Mouse (Mus musculus) midbrain, embryonic 10.5 days (tissue): Measurements from ENCODE around the gene Psmb8. TPM values are rescaled to one million over a fixed set of nuclear protein-coding genes. Genes with fewer than 3 reads are reported as not detected.
"Not testable (repeated sequence)": the region's sequence is repeated elsewhere in the genome, so short reads cannot be mapped to it uniquely, and the experiment has no call there.

Experiments
- DNase-seq: peaks from one replicate; pipeline ENCODE4 v3.0.0-alpha.2; 2017; ENCODE audit warnings: low spot score
- H3K27ac ChIP-seq: fragments of 300-500 bp; sonication (generic); replicated peaks from 2 replicates; pipeline ENCODE4 v1.5.1; 2016; ENCODE audit warnings: mild to moderate bottlenecking
- H3K27me3 ChIP-seq: fragments of 300-500 bp; sonication (generic); 2 replicates; pipeline ENCODE4 v1.6.1; 2016; ENCODE audit warnings: low read depth, mild to moderate bottlenecking; ENCODE audit not compliant: poor library complexity, severe bottlenecking
- H3K36me3 ChIP-seq: fragments of 300-500 bp; sonication (generic); 2 replicates; pipeline ENCODE4 v1.6.1; 2016; ENCODE audit warnings: mild to moderate bottlenecking, moderate library complexity
- H3K4me1 ChIP-seq: fragments of 300-500 bp; sonication (generic); 2 replicates; pipeline ENCODE4 v1.6.1; 2016
- H3K4me3 ChIP-seq: fragments of 300-500 bp; sonication (generic); 2 replicates; pipeline ENCODE4 v1.5.1; 2016; ENCODE audit warnings: mild to moderate bottlenecking, moderate library complexity
- H3K9me3 ChIP-seq: fragments of 300-500 bp; sonication (generic); replicated peaks from 2 replicates; pipeline ENCODE4 v1.6.1; 2016; ENCODE audit warnings: mild to moderate bottlenecking
- WGBS: fragments of 180-500 bp; shearing (Covaris S2); methylation state at CpG from one replicate; pipeline ENCODE4 v1.1.7; 2016; 5-methylcytosine and 5-hydroxymethylcytosine counted together
- polyA plus RNA-seq: library from polyadenylated mRNA; unstranded; fragments of >200 nt; fragmentation: Nextera tagmentation; extraction: Ambion mirVana; gene quantifications from 2 replicates; pipeline ENCODE4 v1.2.1, GENCODE M21; 2016

The Psmb8 gene
- polyA plus RNA-seq, 1 experiment from 2014 or later, result 1.4 TPM

DNA sequence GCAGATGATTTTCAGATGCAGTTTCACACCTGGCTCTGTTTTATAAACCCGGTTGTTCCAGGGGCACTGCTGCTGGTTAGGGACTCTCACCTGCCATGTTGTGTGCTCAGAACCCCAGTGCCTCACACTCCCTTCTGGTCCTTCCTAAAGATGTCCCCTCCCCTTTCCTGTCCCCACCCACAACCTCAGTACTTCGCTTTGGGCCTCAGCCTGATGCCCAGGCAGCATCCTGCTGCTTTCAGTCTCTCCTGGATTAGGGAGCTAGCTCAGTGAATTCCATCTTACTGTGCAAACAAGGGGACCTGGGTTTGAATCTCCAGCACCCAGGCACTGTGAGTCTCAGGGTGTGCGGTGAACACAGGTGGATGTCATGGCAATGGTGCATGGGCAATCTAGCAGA lies 9.9 kb downstream of the Psmb8 start:
- WGBS, result 65% methylated on average over 3 of the region's 3 CpGs
- Histone ChIP-seq H3K27me3 (peaks cover 89% of the 10 kb centered on the region), H3K4me1 (peaks cover 18% of the 10 kb centered on the region), H3K27ac (no peak overlapping the region), H3K36me3 (no peaks in the 10 kb centered on the region), H3K9me3 (peaks cover 5% of the 10 kb centered on the region; the same call in 1 of the 2 replicates), H3K4me3 (no peak overlapping the region)
- no peak for DNase-seq

DNA sequence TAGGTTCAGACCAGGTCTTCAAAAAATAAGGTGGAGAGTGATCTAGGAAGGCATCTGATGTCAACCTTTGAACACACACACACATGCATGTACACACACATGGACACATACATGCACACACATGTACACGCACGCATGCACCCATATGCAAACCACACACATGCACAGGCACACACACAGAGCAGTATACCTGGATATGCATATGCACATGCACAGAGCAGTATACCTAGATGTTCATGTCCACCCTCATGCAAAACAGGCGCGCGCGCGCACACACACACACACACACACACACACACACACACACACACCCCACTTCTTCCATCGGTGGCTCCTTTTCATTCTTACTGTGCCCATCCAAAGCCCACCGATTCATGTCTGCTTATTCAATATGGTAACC lies 10.3 kb downstream of the Psmb8 start:
- peaks cover 5% of the 10 kb centered on the region; the same call in 1 of the 2 replicates for H3K9me3 ChIP-seq
- DNase-seq, result no peak

GRCm38 (mm10) chr17:34208421-34208820 lies 10.9 kb downstream of the Psmb8 start:
- Histone ChIP-seq H3K4me3 (no peak overlapping the region), H3K36me3 (no peaks in the 10 kb centered on the region), H3K27me3 (peaks cover 90% of the 10 kb centered on the region), H3K27ac (no peak overlapping the region), H3K4me1 (peaks cover 18% of the 10 kb centered on the region), H3K9me3 (peaks cover 5% of the 10 kb centered on the region; the same call in 1 of the 2 replicates)
- WGBS, result 22% methylated on average over 10 of the region's 10 CpGs
- no peak for DNase-seq

More for the DNA sequence above, 10.3 kb downstream of the Psmb8 start:
- 94% methylated on average over 9 of the region's 9 CpGs for WGBS
- Histone ChIP-seq H3K27me3 (peaks cover 90% of the 10 kb centered on the region), H3K4me3 (no peak overlapping the region), H3K36me3 (no peaks in the 10 kb centered on the region), H3K27ac (no peak overlapping the region), H3K4me1 (peaks cover 18% of the 10 kb centered on the region)

DNA sequence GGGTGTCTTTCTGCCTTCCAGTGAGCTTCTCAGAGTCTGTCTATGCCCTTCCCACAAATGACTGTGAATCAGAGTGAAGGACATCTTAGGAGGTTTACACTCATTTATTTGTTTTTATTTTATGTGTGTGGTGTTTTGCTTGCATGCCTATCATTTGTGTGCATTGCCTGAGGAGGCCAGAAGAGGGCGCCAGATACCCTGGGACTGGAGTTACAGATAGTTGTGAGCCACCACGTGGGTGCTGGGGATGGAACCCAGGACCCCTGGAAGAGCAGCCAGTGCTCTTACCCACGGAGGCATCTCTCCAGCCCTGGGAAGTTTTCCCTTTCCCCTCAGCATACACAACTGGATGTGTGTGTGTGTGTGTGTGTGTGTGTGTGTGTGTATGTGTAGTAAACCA lies 12.2 kb downstream of the Psmb8 start:
- no peak overlapping the region for H3K4me3 ChIP-seq
- no peak for DNase-seq
- peaks cover 5% of the 10 kb centered on the region; the same call in 1 of the 2 replicates for H3K9me3 ChIP-seq
- H3K27ac ChIP-seq, result no peak overlapping the region
- no peaks in the 10 kb centered on the region for H3K36me3 ChIP-seq
- WGBS, result 44% methylated on average over 3 of the region's 3 CpGs
- H3K4me1 ChIP-seq, result peaks cover 18% of the 10 kb centered on the region
- peaks cover 90% of the 10 kb centered on the region for H3K27me3 ChIP-seq

DNA sequence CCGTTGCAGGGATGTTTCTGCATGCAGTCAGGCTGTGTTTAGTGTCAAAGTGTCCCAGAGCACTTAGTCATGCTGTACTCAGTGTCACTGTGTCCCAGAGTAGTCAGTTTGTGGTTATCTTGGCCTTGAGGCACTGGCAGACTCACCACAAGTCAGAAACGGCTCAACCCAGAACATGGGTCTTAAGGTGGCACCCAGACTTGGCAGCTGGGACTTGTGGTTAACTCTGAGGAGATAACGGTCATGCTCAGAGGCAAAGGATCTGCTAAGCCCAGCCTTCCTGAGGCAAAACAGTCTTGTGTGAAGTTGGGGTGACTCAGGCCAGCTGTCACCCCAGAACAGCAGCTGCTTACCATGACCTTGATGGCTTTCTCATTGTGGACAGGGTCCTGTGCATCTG lies 13.1 kb downstream of the Psmb8 start:
- 80% methylated on average over 3 of the region's 3 CpGs for WGBS
- DNase-seq, result no peak
- Histone ChIP-seq H3K36me3 (no peaks in the 10 kb centered on the region), H3K4me3 (no peak overlapping the region), H3K27ac (no peak overlapping the region), H3K4me1 (peaks cover 9% of the 10 kb centered on the region), H3K9me3 (peaks cover 5% of the 10 kb centered on the region; the same call in 1 of the 2 replicates), H3K27me3 (peaks cover 89% of the 10 kb centered on the region)

- Histone ChIP-seq H3K27ac (no peak overlapping the region), H3K4me1 (peaks cover 8% of the 10 kb centered on the region), H3K36me3 (no peaks in the 10 kb centered on the region), H3K4me3 (no peak overlapping the region), H3K9me3 (peaks cover 5% of the 10 kb centered on the region; the same call in 1 of the 2 replicates), H3K27me3 (peaks cover 81% of the 10 kb centered on the region)
- DNase-seq, result no peak
- WGBS, result 22% methylated on average over 23 of the region's 23 CpGs
Measured at GRCm38 (mm10) chr17:34211746-34212365, 14.3 kb downstream of the Psmb8 start.

- no peak for DNase-seq
- Histone ChIP-seq H3K27ac (no peak overlapping the region), H3K36me3 (no peaks in the 10 kb centered on the region), H3K9me3 (peaks cover 11% of the 10 kb centered on the region), H3K4me1 (peaks cover 8% of the 10 kb centered on the region), H3K4me3 (no peak overlapping the region), H3K27me3 (peaks cover 64% of the 10 kb centered on the region)
- 38% methylated on average over 21 of the region's 21 CpGs for WGBS
Measured at GRCm38 (mm10) chr17:34213936-34214335, 16.4 kb downstream of the Psmb8 start.

- DNase-seq, result no peak
- Histone ChIP-seq H3K27ac (no peak overlapping the region), H3K9me3 (peaks cover 9% of the 10 kb centered on the region; the same call in 1 of the 2 replicates), H3K4me3 (no peak overlapping the region), H3K36me3 (no peaks in the 10 kb centered on the region), H3K27me3 (peaks cover 58% of the 10 kb centered on the region), H3K4me1 (peaks cover 8% of the 10 kb centered on the region)
- 91% methylated on average over 12 of the region's 12 CpGs for WGBS
Measured at GRCm38 (mm10) chr17:34215176-34215575, 17.7 kb downstream of the Psmb8 start.

DNA sequence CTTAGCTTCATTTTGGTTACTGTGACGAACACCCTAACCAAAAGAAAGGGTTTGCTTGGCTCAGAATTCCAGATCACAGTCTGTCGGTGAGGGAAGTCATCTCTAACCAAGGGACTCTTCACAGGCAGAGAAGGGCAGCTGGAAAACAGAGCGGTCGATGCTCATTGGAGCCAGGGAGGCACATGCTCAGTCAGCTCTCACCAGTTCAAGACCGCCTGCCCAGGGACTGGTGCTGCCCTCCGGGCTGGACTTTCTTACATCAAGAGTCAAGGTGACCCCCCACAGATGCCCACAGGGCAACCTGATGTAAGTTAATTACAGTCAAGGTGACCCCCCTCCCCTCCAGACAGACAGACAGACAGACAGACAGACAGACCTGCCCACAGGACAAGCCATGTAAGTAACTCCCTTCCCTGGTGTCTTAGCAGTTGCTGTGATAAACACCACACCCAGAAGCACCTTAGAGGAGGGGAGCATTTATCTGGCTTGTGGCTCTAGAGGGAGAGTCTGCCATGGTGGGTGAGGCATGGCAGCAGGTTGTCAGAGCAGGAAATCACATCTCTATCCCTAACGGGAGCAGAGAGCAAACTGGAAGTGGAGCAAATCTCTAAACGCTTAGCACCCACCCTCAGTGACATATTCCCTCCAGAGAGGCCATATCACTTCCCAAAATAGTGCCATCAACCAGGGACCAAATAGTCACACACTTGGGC lies 19.9 kb downstream of the Psmb8 start:
- Histone ChIP-seq H3K27ac (no peak overlapping the region), H3K4me3 (no peak overlapping the region), H3K36me3 (no peaks in the 10 kb centered on the region), H3K27me3 (peaks cover 36% of the 10 kb centered on the region), H3K4me1 (0 out of 2 replicates have a peak, but pooled peaks cover 3% of the 10 kb centered on the region), H3K9me3 (peaks cover 9% of the 10 kb centered on the region; the same call in 1 of the 2 replicates)
- WGBS, result 90% methylated on average over 8 of the region's 8 CpGs
- DNase-seq, result no peak

GRCm38 (mm10) chr17:34217986-34218385 lies 20.5 kb downstream of the Psmb8 start:
- H3K4me3 ChIP-seq, result no peak overlapping the region
- peaks cover 30% of the 10 kb centered on the region for H3K27me3 ChIP-seq
- no peak overlapping the region for H3K27ac ChIP-seq
- 88% methylated on average over 5 of the region's 5 CpGs for WGBS
- H3K4me1 ChIP-seq, result 0 out of 2 replicates have a peak, but pooled peaks cover 3% of the 10 kb centered on the region
- no peak for DNase-seq
- H3K9me3 ChIP-seq, result peaks cover 9% of the 10 kb centered on the region; the same call in 1 of the 2 replicates
- H3K36me3 ChIP-seq, result no peaks in the 10 kb centered on the region

DNA sequence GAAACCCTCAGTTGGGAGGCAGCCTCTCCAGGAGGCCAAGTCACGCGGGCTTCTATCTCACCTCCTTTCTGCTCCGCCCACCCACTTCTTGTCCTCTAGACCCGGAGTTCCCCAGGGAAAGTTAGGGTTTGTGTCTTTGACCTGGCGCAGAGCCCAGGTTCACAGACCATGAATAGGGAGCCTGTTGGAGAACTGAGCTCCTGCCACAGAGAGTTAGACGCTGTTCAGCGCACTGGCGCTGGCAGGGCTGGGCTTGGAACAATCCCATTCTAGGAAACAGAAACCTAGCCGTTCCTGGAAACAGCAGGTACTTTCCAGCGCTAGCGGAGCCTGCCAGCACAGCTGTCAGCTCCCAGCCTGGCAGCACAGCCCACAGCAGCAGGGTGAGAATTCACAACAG lies 21.2 kb downstream of the Psmb8 start:
- no peak for DNase-seq
- no peaks in the 10 kb centered on the region for H3K36me3 ChIP-seq
- peaks cover 9% of the 10 kb centered on the region; the same call in 1 of the 2 replicates for H3K9me3 ChIP-seq
- 92% methylated on average over 11 of the region's 11 CpGs for WGBS
- 0 out of 2 replicates have a peak, but pooled peaks cover 3% of the 10 kb centered on the region for H3K4me1 ChIP-seq
- H3K27me3 ChIP-seq, result peaks cover 23% of the 10 kb centered on the region
- H3K4me3 ChIP-seq, result no peak overlapping the region
- no peak overlapping the region for H3K27ac ChIP-seq

- not testable (repeated sequence) for H3K4me1 ChIP-seq, H3K27ac ChIP-seq, H3K36me3 ChIP-seq, H3K9me3 ChIP-seq, H3K4me3 ChIP-seq, DNase-seq
- peaks cover 19% of the 10 kb centered on the region for H3K27me3 ChIP-seq
- 87% methylated on average over 9 of the region's 11 CpGs for WGBS
Measured at GRCm38 (mm10) chr17:34219096-34219495, 21.6 kb downstream of the Psmb8 start.

DNA sequence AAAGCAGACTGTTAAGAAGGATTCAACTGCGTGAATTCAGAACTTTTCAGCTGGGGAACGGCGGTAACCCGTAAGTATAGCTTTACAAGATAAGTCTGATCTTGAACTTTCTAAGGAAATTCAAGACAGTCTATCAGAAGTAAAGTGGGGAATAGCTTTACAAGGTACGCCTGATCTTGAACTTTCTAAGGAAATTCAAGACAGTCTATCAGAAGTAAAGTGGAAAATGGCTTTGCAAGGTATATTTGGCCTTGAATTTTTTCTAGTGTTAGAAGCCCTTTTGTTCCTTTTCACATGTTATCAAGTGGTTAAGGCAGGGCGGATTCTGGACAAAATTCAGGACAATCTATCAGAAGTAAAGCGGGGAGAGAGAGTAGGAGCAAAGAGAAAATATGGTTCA lies 22.3 kb downstream of the Psmb8 start:
- not testable (repeated sequence) for H3K27ac ChIP-seq, DNase-seq, H3K4me3 ChIP-seq, H3K4me1 ChIP-seq, H3K36me3 ChIP-seq
- H3K27me3 ChIP-seq, result peaks cover 12% of the 10 kb centered on the region
- H3K9me3 ChIP-seq, result peaks cover 15% of the 10 kb centered on the region
- WGBS, result 94% methylated on average over 6 of the region's 7 CpGs
